Mouse (Mus musculus): ENCODE data around the gene Cox7a1. TPM values are rescaled to one million over a fixed set of nuclear protein-coding genes. Genes with fewer than 3 reads are reported as not detected.

Cox7a1 gene
- 1.4 and 1.8 TPM in 2 replicates for polyA plus RNA-seq (2016; fragmentation: Nextera tagmentation; extraction: Ambion mirVana)

GRCm38 (mm10) chr7:30183879-30184289, at the start of gene Cox7a1:
TSS of gene Cox7a1 (plus strand) at chr7:30184144.
- peaks cover 10% of the 10 kb centered on the region for H3K4me1 ChIP-seq
- H3K4me3 ChIP-seq: peak within 1 kb of the TSS; percentile 35; the same call in 1 of the 2 replicates
- H3K27ac ChIP-seq: no peak within 1 kb of the TSS
- H3K36me3 ChIP-seq: peaks cover 49% of the 10 kb centered on the region
- no peaks in the 10 kb centered on the region for H3K9me3 ChIP-seq (replicated peaks)
- WGBS: 1% methylated on average over 11 of the region's 11 CpGs
- DNase-seq (ENCODE audit: low spot score): peak; percentile 55
- H3K27me3 ChIP-seq (ENCODE audit: low read depth, poor library complexity, severe bottlenecking): no peaks in the 10 kb centered on the region

DNA sequence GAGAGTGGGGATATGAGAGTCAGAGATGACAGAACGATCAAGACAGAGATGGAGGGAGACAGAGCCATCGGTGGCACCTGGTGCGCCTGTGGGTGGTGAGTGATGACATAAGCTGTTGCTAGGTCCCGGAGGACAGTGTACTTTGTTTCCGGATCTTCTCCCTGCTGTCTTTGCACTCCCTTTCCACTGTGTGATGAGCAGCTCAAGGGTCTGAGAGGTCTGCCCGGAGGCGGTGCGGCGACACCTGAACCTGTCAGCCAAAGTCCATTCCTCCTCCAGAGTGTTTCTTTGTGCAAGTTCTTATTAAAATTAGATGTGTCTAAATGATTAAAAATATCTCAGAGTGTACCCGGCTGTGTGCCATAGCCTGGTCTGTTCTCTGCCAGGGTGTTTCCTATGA, 47.1 kb upstream of the Cox7a1 start:
- DNase-seq (ENCODE audit: low spot score): no peak
- H3K36me3 ChIP-seq: peaks cover 83% of the 10 kb centered on the region
- 92% methylated on average over 10 of the region's 10 CpGs for WGBS

DNA sequence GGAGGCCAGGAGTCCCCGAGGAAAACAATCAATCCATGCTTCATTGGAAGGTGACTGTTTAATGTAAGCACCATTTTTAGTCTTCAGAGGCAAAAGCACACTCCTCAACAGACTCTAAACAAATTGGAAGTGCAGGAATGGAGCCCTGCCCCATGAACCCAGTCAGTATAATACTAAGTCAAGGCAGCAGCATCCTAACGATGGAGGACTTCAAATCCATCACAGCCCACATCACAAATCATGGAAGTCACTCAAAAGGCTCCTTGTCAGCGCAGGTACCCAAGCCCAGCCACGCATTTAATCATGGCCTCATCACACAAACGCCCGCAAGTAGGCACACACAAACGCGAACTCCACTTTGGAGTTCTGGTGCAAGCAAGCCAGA, 40.8 kb upstream of the Cox7a1 start:
- 0 out of 2 replicates have a peak, but pooled peaks cover 5% of the 10 kb centered on the region for H3K9me3 ChIP-seq (replicated peaks)
- peak overlapping the region; percentile 64 for H3K4me3 ChIP-seq
- H3K27ac ChIP-seq: peak overlapping the region; percentile 89
- H3K4me1 ChIP-seq: no peaks in the 10 kb centered on the region; the same call in 1 of the 2 replicates
- H3K36me3 ChIP-seq: peaks cover 57% of the 10 kb centered on the region
- WGBS: 19% methylated on average over 8 of the region's 8 CpGs
- no peak for DNase-seq (ENCODE audit: low spot score)
- no peaks in the 10 kb centered on the region for H3K27me3 ChIP-seq (ENCODE audit: low read depth, poor library complexity, severe bottlenecking)

More for the DNA sequence above, 47.1 kb upstream of the Cox7a1 start:
- Histone ChIP-seq H3K27ac (no peak overlapping the region), H3K4me1 (no peaks in the 10 kb centered on the region), H3K4me3 (no peak overlapping the region), H3K9me3 (replicated peaks) (0 out of 2 replicates have a peak, but pooled peaks cover 6% of the 10 kb centered on the region), H3K27me3 (ENCODE audit: low read depth, poor library complexity, severe bottlenecking) (no peaks in the 10 kb centered on the region)

GRCm38 (mm10) chr7:30143555-30144209, 40.3 kb upstream of the Cox7a1 start:
- H3K36me3 ChIP-seq: peaks cover 57% of the 10 kb centered on the region

GRCm38 (mm10) chr7:30147011-30147410, 36.9 kb upstream of the Cox7a1 start:
- Histone ChIP-seq H3K9me3 (replicated peaks) (peaks cover 21% of the 10 kb centered on the region), H3K27ac (no peak overlapping the region), H3K36me3 (peaks cover 70% of the 10 kb centered on the region), H3K27me3 (ENCODE audit: low read depth, poor library complexity, severe bottlenecking) (no peaks in the 10 kb centered on the region), H3K4me3 (no peak overlapping the region), H3K4me1 (no peaks in the 10 kb centered on the region; the same call in 1 of the 2 replicates)
- no peak for DNase-seq (ENCODE audit: low spot score)
- 97% methylated on average over 5 of the region's 5 CpGs for WGBS

More at GRCm38 (mm10) chr7:30143555-30144209, 40.3 kb upstream of the Cox7a1 start:
- H3K27me3 ChIP-seq (ENCODE audit: low read depth, poor library complexity, severe bottlenecking): no peaks in the 10 kb centered on the region
- DNase-seq (ENCODE audit: low spot score): peak; percentile 93
- peaks cover 6% of the 10 kb centered on the region; the same call in 1 of the 2 replicates for H3K9me3 ChIP-seq (replicated peaks)
- peak overlapping the region; percentile 64 for H3K4me3 ChIP-seq
- WGBS: 2% methylated on average over 35 of the region's 35 CpGs
- no peaks in the 10 kb centered on the region; the same call in 1 of the 2 replicates for H3K4me1 ChIP-seq
- H3K27ac ChIP-seq: peak overlapping the region; percentile 89

DNA sequence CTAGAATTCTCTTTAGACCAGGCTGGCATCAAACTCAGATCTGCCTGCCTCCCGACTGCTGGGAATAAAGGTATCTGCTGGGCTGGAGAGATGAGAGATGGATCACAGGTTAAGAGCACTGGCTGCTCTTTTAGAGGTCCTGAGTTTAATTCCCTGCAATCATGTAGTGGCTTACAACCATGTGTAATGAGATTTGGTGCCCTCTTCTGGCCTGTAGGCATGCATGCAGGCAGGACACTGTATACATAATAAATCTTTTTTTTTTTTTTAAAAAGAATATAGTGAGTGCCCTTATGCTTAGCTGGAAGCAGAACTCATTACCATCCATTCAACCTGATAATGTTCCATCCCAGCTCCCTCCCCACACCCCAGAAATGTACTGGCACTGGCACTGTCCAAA, 29.9 kb upstream of the Cox7a1 start:
- Histone ChIP-seq H3K27ac (no peak overlapping the region), H3K4me1 (no peaks in the 10 kb centered on the region), H3K9me3 (replicated peaks) (peaks cover 54% of the 10 kb centered on the region), H3K4me3 (no peak overlapping the region), H3K36me3 (peaks cover 93% of the 10 kb centered on the region), H3K27me3 (ENCODE audit: low read depth, poor library complexity, severe bottlenecking) (no peaks in the 10 kb centered on the region)
- DNase-seq (ENCODE audit: low spot score): no peak
- WGBS: 94% methylated on average over 1 of the region's 1 CpGs

DNA sequence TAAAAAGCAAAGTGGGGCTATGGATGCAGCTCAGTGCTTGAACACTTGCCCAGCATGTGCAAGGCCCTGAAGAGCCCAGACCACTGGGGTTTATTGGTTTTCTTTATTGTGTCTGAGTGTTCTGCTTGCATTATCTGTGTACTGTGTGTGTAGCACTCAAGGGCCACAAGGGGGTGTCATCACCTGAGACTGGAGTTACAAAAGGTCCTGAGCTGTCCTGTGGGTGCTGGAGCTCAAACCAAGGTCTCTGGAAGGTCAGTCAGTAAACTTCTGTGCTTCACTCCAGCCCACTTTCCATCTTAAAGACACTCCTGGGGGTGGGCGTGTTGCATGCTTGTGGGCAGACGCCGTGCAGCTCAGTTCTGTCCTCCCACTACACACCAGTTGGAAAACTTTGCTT, 28.4 kb upstream of the Cox7a1 start:
- WGBS: 95% methylated on average over 3 of the region's 3 CpGs
- no peak overlapping the region for H3K27ac ChIP-seq
- no peaks in the 10 kb centered on the region for H3K4me1 ChIP-seq
- no peak overlapping the region for H3K4me3 ChIP-seq
- peaks cover 56% of the 10 kb centered on the region for H3K9me3 ChIP-seq (replicated peaks)
- DNase-seq (ENCODE audit: low spot score): no peak
- H3K36me3 ChIP-seq: peaks cover 93% of the 10 kb centered on the region
- H3K27me3 ChIP-seq (ENCODE audit: low read depth, poor library complexity, severe bottlenecking): no peaks in the 10 kb centered on the region

- no peaks in the 10 kb centered on the region for H3K27me3 ChIP-seq (ENCODE audit: low read depth, poor library complexity, severe bottlenecking)
- peaks cover 100% of the 10 kb centered on the region for H3K36me3 ChIP-seq
- no peak overlapping the region for H3K4me3 ChIP-seq
- DNase-seq (ENCODE audit: low spot score): no peak
- H3K27ac ChIP-seq: no peak overlapping the region
- no peaks in the 10 kb centered on the region for H3K4me1 ChIP-seq
- H3K9me3 ChIP-seq (replicated peaks): peaks cover 70% of the 10 kb centered on the region
- WGBS: 94% methylated on average over 5 of the region's 5 CpGs
Observed at GRCm38 (mm10) chr7:30163113-30163512, 20.8 kb upstream of the Cox7a1 start.

GRCm38 (mm10) chr7:30164745-30165144, 19.2 kb upstream of the Cox7a1 start:
- DNase-seq (ENCODE audit: low spot score): no peak
- 99% methylated on average over 2 of the region's 2 CpGs for WGBS
- no peak overlapping the region for H3K4me3 ChIP-seq
- H3K36me3 ChIP-seq: peaks cover 87% of the 10 kb centered on the region
- H3K27ac ChIP-seq: no peak overlapping the region
- H3K27me3 ChIP-seq (ENCODE audit: low read depth, poor library complexity, severe bottlenecking): no peaks in the 10 kb centered on the region
- no peaks in the 10 kb centered on the region for H3K4me1 ChIP-seq
- H3K9me3 ChIP-seq (replicated peaks): peaks cover 58% of the 10 kb centered on the region

- peak overlapping the region; percentile 79 for H3K4me3 ChIP-seq
- 3% methylated on average over 21 of the region's 21 CpGs for WGBS
- peak overlapping the region; percentile 98 for H3K27ac ChIP-seq
- peaks cover 19% of the 10 kb centered on the region for H3K9me3 ChIP-seq (replicated peaks)
- no peaks in the 10 kb centered on the region for H3K27me3 ChIP-seq (ENCODE audit: low read depth, poor library complexity, severe bottlenecking)
- peaks cover 51% of the 10 kb centered on the region for H3K36me3 ChIP-seq
- H3K4me1 ChIP-seq: peaks cover 9% of the 10 kb centered on the region
- no peak for DNase-seq (ENCODE audit: low spot score)
Observed at GRCm38 (mm10) chr7:30168914-30169582, 14.9 kb upstream of the Cox7a1 start.

DNA sequence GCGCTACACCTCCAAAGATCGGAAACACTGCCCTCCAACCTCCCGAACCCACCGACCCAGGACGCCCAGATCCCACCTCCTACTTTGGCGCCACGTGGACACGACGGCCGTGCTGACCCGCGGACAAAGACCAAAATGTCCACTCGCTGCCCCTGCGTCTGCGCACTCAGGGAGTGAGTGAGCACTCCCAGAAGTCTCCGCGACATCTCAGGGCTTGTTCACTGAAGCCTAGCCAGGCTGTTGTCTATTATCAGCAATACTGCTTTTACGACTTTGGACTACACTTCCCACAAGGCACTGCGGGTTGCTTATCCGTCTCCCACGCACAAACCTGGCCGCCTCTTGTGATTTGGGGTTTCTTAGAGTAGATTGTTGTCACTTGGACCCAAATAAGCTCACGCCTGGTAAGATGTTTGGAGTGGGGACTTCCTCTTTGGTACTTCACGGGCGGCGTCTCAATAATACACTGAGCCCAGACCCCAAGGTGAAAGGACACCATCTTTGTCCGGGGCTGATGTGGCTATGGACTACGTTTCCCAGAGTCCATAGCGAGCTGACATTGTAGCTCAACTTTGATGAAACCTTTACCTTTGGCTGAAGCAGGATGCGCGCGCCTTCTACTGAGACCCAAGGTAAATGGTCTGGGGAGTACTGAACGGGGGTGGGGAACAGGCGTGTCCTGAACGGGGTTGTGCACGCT, 14.2 kb upstream of the Cox7a1 start, which contains the start of gene Zfp146:
Gene Zfp146 (minus strand): TSS at position 168 of the 700 bp plus-strand sequence.
- under 1% methylated on average over 36 of the region's 36 CpGs for WGBS
- peak; percentile 92 for DNase-seq (ENCODE audit: low spot score)
- Histone ChIP-seq H3K9me3 (replicated peaks) (peaks cover 14% of the 10 kb centered on the region; the same call in 1 of the 2 replicates), H3K4me3 (peak within 1 kb of the TSS; percentile 79), H3K4me1 (peaks cover 9% of the 10 kb centered on the region), H3K36me3 (peaks cover 47% of the 10 kb centered on the region), H3K27me3 (ENCODE audit: low read depth, poor library complexity, severe bottlenecking) (no peaks in the 10 kb centered on the region), H3K27ac (peak within 1 kb of the TSS; percentile 98)

DNA sequence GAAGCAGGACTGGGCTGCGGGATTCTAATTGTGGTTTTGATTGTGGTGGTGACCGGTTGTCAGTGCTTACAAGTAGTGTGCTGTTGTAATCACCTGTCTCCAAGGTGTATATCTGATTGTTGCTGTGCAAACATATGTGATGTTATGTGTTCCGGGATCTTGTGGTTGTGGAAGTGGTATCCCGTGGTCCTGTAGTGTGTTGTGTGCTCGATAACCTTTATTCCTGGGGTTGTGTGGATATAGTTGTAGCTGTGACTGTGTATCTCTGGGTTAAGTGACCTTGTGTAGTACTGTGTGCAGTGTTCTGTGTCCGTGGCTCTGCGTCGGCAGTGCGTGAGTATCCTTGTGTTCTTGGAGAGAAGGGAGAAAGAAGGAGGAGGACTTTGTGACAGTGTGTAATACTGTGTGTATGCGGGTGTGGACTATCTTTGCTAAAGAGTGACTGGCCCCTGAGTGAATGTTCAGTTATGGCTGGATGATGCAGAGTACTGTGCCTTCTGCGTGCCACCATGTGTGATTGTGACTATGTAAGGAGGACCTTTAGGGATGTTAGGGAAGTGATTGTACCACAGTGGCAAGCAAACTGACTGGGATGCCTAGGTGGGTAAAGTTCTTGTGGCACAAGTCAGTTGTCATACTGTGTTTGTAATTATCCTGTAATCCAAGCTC, 13.5 kb upstream of the Cox7a1 start:
- no peaks in the 10 kb centered on the region for H3K27me3 ChIP-seq (ENCODE audit: low read depth, poor library complexity, severe bottlenecking)
- H3K36me3 ChIP-seq: peaks cover 40% of the 10 kb centered on the region
- H3K27ac ChIP-seq: peak overlapping the region; percentile 98
- H3K9me3 ChIP-seq (replicated peaks): peaks cover 7% of the 10 kb centered on the region; the same call in 1 of the 2 replicates
- 29% methylated on average over 11 of the region's 11 CpGs for WGBS
- H3K4me1 ChIP-seq: peaks cover 9% of the 10 kb centered on the region
- peak overlapping the region; percentile 79 for H3K4me3 ChIP-seq
- no peak for DNase-seq (ENCODE audit: low spot score)
